Mouse (Mus musculus) hindbrain, postnatal 0 days (tissue): ENCODE measurements around the gene Rela. TPM values are rescaled to one million over a fixed set of nuclear protein-coding genes. Genes with fewer than 3 reads are reported as not detected.

Experiments
- ATAC-seq: fragments of 200-750 bp; cut with Nextera tagmentation; 2 replicates; pipeline ENCODE4 v1.8.0; 2017; ENCODE audit warnings: mild to moderate bottlenecking, moderate TSS enrichment, moderate library complexity
- DNase-seq: peaks from one replicate; pipeline ENCODE4 v3.0.0-alpha.2; 2015; ENCODE audit warnings: low spot score
- H3K27ac ChIP-seq: fragments of 300-500 bp; sonication (generic); 2 replicates; pipeline ENCODE4 v1.5.1; 2014; ENCODE audit warnings: mild to moderate bottlenecking
- H3K27me3 ChIP-seq: fragments of 300-500 bp; sonication (generic); 2 replicates; pipeline ENCODE4 v1.6.1; 2014; ENCODE audit warnings: low read length, mixed read lengths; ENCODE audit not compliant: insufficient read depth
- H3K36me3 ChIP-seq: fragments of 300-500 bp; sonication (generic); 2 replicates; pipeline ENCODE4 v1.6.1; 2014; ENCODE audit warnings: low read length, mixed read lengths; ENCODE audit not compliant: insufficient read depth
- H3K4me1 ChIP-seq: fragments of 300-500 bp; sonication (generic); 2 replicates; pipeline ENCODE4 v1.6.1; 2014; ENCODE audit warnings: antibody characterized with exemption, low read length, mixed read lengths; ENCODE audit not compliant: insufficient read depth
- H3K4me2 ChIP-seq: fragments of 300-500 bp; sonication (generic); 2 replicates; pipeline ENCODE4 v1.6.1; 2014; ENCODE audit warnings: low read depth, mild to moderate bottlenecking, low read length, moderate library complexity, mixed read lengths
- H3K4me3 ChIP-seq: fragments of 300-500 bp; sonication (generic); 2 replicates; pipeline ENCODE4 v1.5.1; 2014; ENCODE audit warnings: low read length
- H3K9ac ChIP-seq: fragments of 300-500 bp; sonication (generic); replicated peaks from 2 replicates; pipeline ENCODE4 v1.6.1; 2014; ENCODE audit warnings: mild to moderate bottlenecking, low read length, moderate library complexity, mixed read lengths
- H3K9me3 ChIP-seq: fragments of 300-500 bp; sonication (generic); 2 replicates; pipeline ENCODE4 v1.6.1; 2016; ENCODE audit warnings: low read length, mixed read lengths
- CTCF ChIP-seq: IDR thresholded peaks from 2 replicates; pipeline ENCODE4 v1.5.1; 2016; ENCODE audit warnings: antibody characterized with exemption, control low read depth, low read depth
- WGBS: fragments of 180-500 bp; shearing (Covaris S2); extraction: QIAGEN DNeasy Blood & Tissue Kit; methylation state at CpG from one replicate; pipeline ENCODE4 v1.1.7; 2014; 5-methylcytosine and 5-hydroxymethylcytosine counted together
- polyA plus RNA-seq: library from polyadenylated mRNA; unstranded; fragments of >200 nt; fragmentation: Nextera tagmentation; extraction: Ambion mirVana; gene quantifications from 2 replicates; pipeline ENCODE4 v1.2.1, GENCODE M21; 2015
- total RNA-seq: library from RNA; depleted of rRNA; stranded (reverse); fragments of >200 nt; gene quantifications from 2 replicates; pipeline ENCODE4 v1.2.3, GENCODE M21; 2014; rRNA removed

Rela gene
- 40.1 and 40.8 TPM in 2 replicates for total RNA-seq
- polyA plus RNA-seq: 30.3 and 33.1 TPM in 2 replicates

GRCm38 (mm10) chr19:5637069-5638047, at the start of gene Rela:
Gene Rela, plus strand, starts transcription at chr19:5637483.
- peak; percentile 93 for DNase-seq
- no peak for TF ChIP-seq CTCF

GRCm38 (mm10) chr19:5589159-5589558, 48.1 kb upstream of the Rela start:
- Histone ChIP-seq H3K9me3 (no peaks in the 10 kb centered on the region), H3K27me3 (no peaks in the 10 kb centered on the region), H3K4me3 (no peak overlapping the region), H3K27ac (no peak overlapping the region), H3K36me3 (no peaks in the 10 kb centered on the region), H3K9ac (no peak overlapping the region), H3K4me1 (no peaks in the 10 kb centered on the region), H3K4me2 (no peak overlapping the region)
- ATAC-seq (no peak), DNase-seq (no peak)
- TF ChIP-seq CTCF: no peak
- WGBS: 63% methylated on average over 9 of the region's 9 CpGs

More at GRCm38 (mm10) chr19:5637069-5638047, at the start of gene Rela:
- peak within 1 kb of the TSS; percentile 88 for H3K9ac ChIP-seq
- H3K4me1 ChIP-seq: peaks cover 18% of the 10 kb centered on the region
- no peaks in the 10 kb centered on the region for H3K9me3 ChIP-seq
- H3K36me3 ChIP-seq: peaks cover 31% of the 10 kb centered on the region
- ATAC-seq: peak; percentile 91
- peak within 1 kb of the TSS; percentile 93 for H3K27ac ChIP-seq
- peak within 1 kb of the TSS; percentile 77 for H3K4me3 ChIP-seq
- H3K4me2 ChIP-seq: peak within 1 kb of the TSS; percentile 83
- no peaks in the 10 kb centered on the region for H3K27me3 ChIP-seq
- WGBS: under 1% methylated on average over 78 of the region's 109 CpGs

GRCm38 (mm10) chr19:5591888-5592287, 45.4 kb upstream of the Rela start:
- DNase-seq: no peak
- no peaks in the 10 kb centered on the region for H3K4me1 ChIP-seq
- no peak for ATAC-seq
- TF ChIP-seq CTCF: no peak
- no peaks in the 10 kb centered on the region for H3K9me3 ChIP-seq
- H3K4me3 ChIP-seq: no peak overlapping the region
- no peak overlapping the region for H3K9ac ChIP-seq
- no peak overlapping the region for H3K4me2 ChIP-seq
- H3K36me3 ChIP-seq: no peaks in the 10 kb centered on the region
- WGBS: 93% methylated on average over 6 of the region's 6 CpGs
- H3K27me3 ChIP-seq: no peaks in the 10 kb centered on the region
- no peak overlapping the region for H3K27ac ChIP-seq

- 83% methylated on average over 4 of the region's 4 CpGs for WGBS
- Histone ChIP-seq H3K4me3 (no peak overlapping the region), H3K4me1 (peaks cover 10% of the 10 kb centered on the region), H3K4me2 (no peak overlapping the region), H3K36me3 (peaks cover 12% of the 10 kb centered on the region), H3K27ac (no peak overlapping the region), H3K9me3 (no peaks in the 10 kb centered on the region), H3K9ac (no peak overlapping the region), H3K27me3 (no peaks in the 10 kb centered on the region)
- DNase-seq (no peak), ATAC-seq (no peak)
- no peak for TF ChIP-seq CTCF
Measured at GRCm38 (mm10) chr19:5599224-5599623, 38.1 kb upstream of the Rela start.

GRCm38 (mm10) chr19:5601752-5602541, 35.3 kb upstream of the Rela start, which contains the start of gene Rnaseh2c:
Gene Rnaseh2c, plus strand, starts transcription at chr19:5601873.
- TF ChIP-seq CTCF: no peak
- peak within 1 kb of the TSS; percentile 96 for H3K4me2 ChIP-seq
- H3K4me3 ChIP-seq: peak within 1 kb of the TSS; percentile 80
- peaks cover 36% of the 10 kb centered on the region for H3K36me3 ChIP-seq
- ATAC-seq (peak; percentile 89), DNase-seq (peak; percentile 93)
- peak within 1 kb of the TSS; percentile 88 for H3K9ac ChIP-seq
- under 1% methylated on average over 64 of the region's 64 CpGs for WGBS
- no peaks in the 10 kb centered on the region for H3K9me3 ChIP-seq
- no peaks in the 10 kb centered on the region for H3K27me3 ChIP-seq
- peak within 1 kb of the TSS; percentile 85 for H3K27ac ChIP-seq
- peaks cover 10% of the 10 kb centered on the region for H3K4me1 ChIP-seq

GRCm38 (mm10) chr19:5603664-5604063, 33.6 kb upstream of the Rela start:
- ATAC-seq: no peak
- no peak overlapping the region for H3K27ac ChIP-seq
- H3K9ac ChIP-seq: no peak overlapping the region
- no peak overlapping the region for H3K4me2 ChIP-seq
- WGBS: 92% methylated on average over 7 of the region's 7 CpGs
- TF ChIP-seq CTCF: no peak
- H3K4me1 ChIP-seq: peaks cover 14% of the 10 kb centered on the region
- no peak overlapping the region for H3K4me3 ChIP-seq
- H3K36me3 ChIP-seq: peaks cover 50% of the 10 kb centered on the region
- no peak for DNase-seq
- no peaks in the 10 kb centered on the region for H3K9me3 ChIP-seq
- H3K27me3 ChIP-seq: no peaks in the 10 kb centered on the region
